Mouse (Mus musculus): ENCODE measurements at regions not wholly inside any gene's neighbourhood (a gene's known extent, or its start where the extent isn't known, plus 50 kb on each side); places are given as distances from the start of the nearest gene placed in this dataset.
A peak's percentile ranks its signal among the peaks of the same experiment; 100 is the strongest.

GRCm38 (mm10) chr4:48770954-48771665 lies 107.8 kb downstream of the Cavin4 start:
- CTCF ChIA-PET, result interaction anchor here (1.6 kb wide), 1 partner anchor 480 kb away, joined by 7 read pairs; no protein-coding TSS in a partner anchor
- TF ChIP-seq CTCF (IDR thresholded peaks at IDR 0.05), result peak; percentile 41
- ATAC-seq (no peak), DNase-seq (ENCODE audit: low read depth, low spot score) (no peak)
- in situ Hi-C loops (cut with MboI; ENCODE audit: low pct_unique_long_range_greater_than_20kb), result loop anchor here (5.0 to 10.0 kb wide), 2 partner anchors 114 to 476 kb away; no protein-coding TSS in a partner anchor
- POLR2A ChIA-PET, result interaction anchor here (0.7 kb wide), 1 partner anchor 758 kb away, joined by 3 read pairs; no protein-coding TSS in a partner anchor
- H3K27me3 ChIP-seq, result peaks cover 4% of the 10 kb centered on the region

- no peak for TF ChIP-seq CTCF (IDR thresholded peaks at IDR 0.05)
- H3K27me3 ChIP-seq, result peaks cover 4% of the 10 kb centered on the region
- ChIA-PET CTCF (interaction anchor here (1.6 kb wide), 1 partner anchor 479 kb away, joined by 7 read pairs; no protein-coding TSS in a partner anchor), POLR2A (no interaction called here)
- in situ Hi-C loops (cut with MboI; ENCODE audit: low pct_unique_long_range_greater_than_20kb), result loop anchor here (5.0 to 10.0 kb wide), 2 partner anchors 113 to 475 kb away; no protein-coding TSS in a partner anchor
- DNase-seq (ENCODE audit: low read depth, low spot score) (no peak), ATAC-seq (no peak)
Measured at GRCm38 (mm10) chr4:48771836-48772235, 108.5 kb downstream of the Cavin4 start.

- DNase-seq (ENCODE audit: low read depth, low spot score), result no peak
- POLR2A ChIA-PET, result no interaction called here
- in situ Hi-C loops (cut with MboI; ENCODE audit: low pct_unique_long_range_greater_than_20kb), result loop anchor here (5.0 to 10.0 kb wide), 3 partner anchors 105 to 523 kb away; no protein-coding TSS in a partner anchor
- TF ChIP-seq CTCF (IDR thresholded peaks at IDR 0.05), result peak; percentile 80
- CTCF ChIA-PET, result interaction anchor here (0.9 to 1.6 kb wide), 2 partner anchors 14 to 543 kb away, joined by 3 read pairs; no protein-coding TSS in a partner anchor
- H3K27me3 ChIP-seq, result no peaks in the 10 kb centered on the region
- ATAC-seq, result no peak
Measured at GRCm38 (mm10) chr4:48779202-48779905, 116.0 kb downstream of the Cavin4 start.

- no peak for ATAC-seq
- in situ Hi-C loops (cut with MboI; ENCODE audit: low pct_unique_long_range_greater_than_20kb), result loop anchor here (5.0 to 10.0 kb wide), 3 partner anchors 105 to 522 kb away; no protein-coding TSS in a partner anchor
- no peaks in the 10 kb centered on the region for H3K27me3 ChIP-seq
- ChIA-PET POLR2A (no interaction called here), CTCF (no interaction called here)
- no peak for DNase-seq (ENCODE audit: low read depth, low spot score)
- TF ChIP-seq CTCF (IDR thresholded peaks at IDR 0.05), result no peak
Measured at GRCm38 (mm10) chr4:48779955-48780354, 116.6 kb downstream of the Cavin4 start.

- in situ Hi-C loops (cut with MboI; ENCODE audit: low pct_unique_long_range_greater_than_20kb), result no loop called here
- ChIA-PET CTCF (no interaction called here), POLR2A (no interaction called here)
- no peak for TF ChIP-seq CTCF (IDR thresholded peaks at IDR 0.05)
- H3K27me3 ChIP-seq, result no peaks in the 10 kb centered on the region
- no peak for DNase-seq (ENCODE audit: low read depth, low spot score)
- no peak for ATAC-seq
Measured at GRCm38 (mm10) chr4:48781099-48781498, 117.8 kb downstream of the Cavin4 start.

GRCm38 (mm10) chr4:48782686-48783085 lies 119.4 kb downstream of the Cavin4 start:
- ChIA-PET POLR2A (no interaction called here), CTCF (no interaction called here)
- no peak for TF ChIP-seq CTCF (IDR thresholded peaks at IDR 0.05)
- no peaks in the 10 kb centered on the region for H3K27me3 ChIP-seq
- no peak for DNase-seq (ENCODE audit: low read depth, low spot score)
- ATAC-seq, result no peak
- in situ Hi-C loops (cut with MboI; ENCODE audit: low pct_unique_long_range_greater_than_20kb), result no loop called here

GRCm38 (mm10) chr4:48791096-48791495 lies 127.8 kb downstream of the Cavin4 start:
- in situ Hi-C loops (cut with MboI; ENCODE audit: low pct_unique_long_range_greater_than_20kb), result no loop called here
- ChIA-PET POLR2A (no interaction called here), CTCF (interaction anchor here (1.6 to 2.9 kb wide), 2 partner anchors 12 to 18 kb away, joined by 4 to 11 read pairs; no protein-coding TSS in a partner anchor)
- no peak for ATAC-seq
- no peaks in the 10 kb centered on the region for H3K27me3 ChIP-seq
- DNase-seq (ENCODE audit: low read depth, low spot score), result no peak
- no peak for TF ChIP-seq CTCF (IDR thresholded peaks at IDR 0.05)

- TF ChIP-seq CTCF (IDR thresholded peaks at IDR 0.05), result no peak
- ChIA-PET CTCF (interaction anchor here (1.8 kb wide), 1 partner anchor 13 kb away, joined by 11 read pairs; no protein-coding TSS in a partner anchor), POLR2A (no interaction called here)
- DNase-seq (ENCODE audit: low read depth, low spot score) (no peak), ATAC-seq (no peak)
- no peaks in the 10 kb centered on the region for H3K27me3 ChIP-seq
- in situ Hi-C loops (cut with MboI; ENCODE audit: low pct_unique_long_range_greater_than_20kb), result no loop called here
Measured at GRCm38 (mm10) chr4:48803777-48804176, 140.5 kb downstream of the Cavin4 start.

- CTCF ChIA-PET, result interaction anchor here (1.3 kb wide), 1 partner anchor 18 kb away, joined by 4 read pairs; no protein-coding TSS in a partner anchor
- DNase-seq (ENCODE audit: low read depth, low spot score) (no peak), ATAC-seq (no peak)
Measured at GRCm38 (mm10) chr4:48808571-48808970, 145.3 kb downstream of the Cavin4 start.

GRCm38 (mm10) chr4:48833718-48834117 lies 170.4 kb downstream of the Cavin4 start:
- DNase-seq (ENCODE audit: low read depth, low spot score), result no peak
- TF ChIP-seq CTCF (IDR thresholded peaks at IDR 0.05), result no peak
- ChIA-PET POLR2A (no interaction called here), CTCF (no interaction called here)
- no peak for ATAC-seq
- in situ Hi-C loops (cut with MboI; ENCODE audit: low pct_unique_long_range_greater_than_20kb), result no loop called here
- H3K27me3 ChIP-seq, result no peaks in the 10 kb centered on the region

More at GRCm38 (mm10) chr4:48808571-48808970, 145.3 kb downstream of the Cavin4 start:
- in situ Hi-C loops (cut with MboI; ENCODE audit: low pct_unique_long_range_greater_than_20kb), result no loop called here
- no peak for TF ChIP-seq CTCF (IDR thresholded peaks at IDR 0.05)
- POLR2A ChIA-PET, result no interaction called here
- no peaks in the 10 kb centered on the region for H3K27me3 ChIP-seq

GRCm38 (mm10) chr4:48842777-48843214 lies 179.5 kb downstream of the Cavin4 start:
- in situ Hi-C loops (cut with MboI; ENCODE audit: low pct_unique_long_range_greater_than_20kb), result no loop called here
- peak; percentile 88 for ATAC-seq

More at GRCm38 (mm10) chr4:48842777-48843214, 179.5 kb downstream of the Cavin4 start:
- no peak for TF ChIP-seq CTCF (IDR thresholded peaks at IDR 0.05)
- ChIA-PET CTCF (no interaction called here), POLR2A (no interaction called here)
- DNase-seq (ENCODE audit: low read depth, low spot score), result peak; percentile 71
- no peaks in the 10 kb centered on the region for H3K27me3 ChIP-seq

Measured in Patski (cell line).